Mouse (Mus musculus) ovary, adult 18-20 months (tissue): ENCODE results near the gene Capzb.

Source experiments
- DNase-seq: peaks from one replicate; pipeline ENCODE4 v3.0.0; 2022; ENCODE audit warnings: low spot score, mixed read lengths

The Capzb gene

DNA sequence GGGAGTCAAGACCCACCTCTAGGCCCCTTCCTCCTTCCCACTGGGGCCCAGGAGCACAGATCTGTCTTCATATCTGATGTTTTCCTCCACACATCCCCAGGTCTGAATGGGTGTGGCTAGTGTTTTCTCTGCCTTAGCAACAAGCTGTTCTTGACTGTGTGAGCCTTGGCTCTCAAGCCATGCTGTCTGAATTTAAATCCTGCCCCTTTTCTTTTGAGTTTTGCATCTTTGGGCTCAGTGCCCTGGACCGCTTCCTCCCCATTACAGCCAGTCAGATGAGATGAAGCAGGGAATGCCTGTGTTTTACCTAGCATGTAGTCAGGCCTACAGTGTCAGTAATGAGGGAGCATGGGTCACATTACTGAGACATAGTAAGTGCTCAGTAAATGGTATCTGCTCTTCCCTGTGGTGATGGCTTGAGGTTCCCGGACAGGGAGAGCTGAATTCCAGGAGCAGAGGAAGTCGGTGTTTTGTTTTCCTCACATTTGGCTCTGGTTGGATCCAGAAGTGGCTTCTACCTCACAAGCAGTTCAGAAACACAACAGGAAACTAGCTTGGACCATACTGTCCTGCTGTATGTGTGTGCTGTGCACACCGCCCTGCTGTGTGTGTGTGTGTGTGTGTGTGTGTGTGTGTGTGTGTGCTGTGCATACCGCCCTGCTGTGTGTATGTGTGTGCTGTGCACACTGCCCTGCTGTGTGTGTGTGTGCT is 16.6 kb downstream of the Capzb start:
- DNase-seq = no peak

DNA sequence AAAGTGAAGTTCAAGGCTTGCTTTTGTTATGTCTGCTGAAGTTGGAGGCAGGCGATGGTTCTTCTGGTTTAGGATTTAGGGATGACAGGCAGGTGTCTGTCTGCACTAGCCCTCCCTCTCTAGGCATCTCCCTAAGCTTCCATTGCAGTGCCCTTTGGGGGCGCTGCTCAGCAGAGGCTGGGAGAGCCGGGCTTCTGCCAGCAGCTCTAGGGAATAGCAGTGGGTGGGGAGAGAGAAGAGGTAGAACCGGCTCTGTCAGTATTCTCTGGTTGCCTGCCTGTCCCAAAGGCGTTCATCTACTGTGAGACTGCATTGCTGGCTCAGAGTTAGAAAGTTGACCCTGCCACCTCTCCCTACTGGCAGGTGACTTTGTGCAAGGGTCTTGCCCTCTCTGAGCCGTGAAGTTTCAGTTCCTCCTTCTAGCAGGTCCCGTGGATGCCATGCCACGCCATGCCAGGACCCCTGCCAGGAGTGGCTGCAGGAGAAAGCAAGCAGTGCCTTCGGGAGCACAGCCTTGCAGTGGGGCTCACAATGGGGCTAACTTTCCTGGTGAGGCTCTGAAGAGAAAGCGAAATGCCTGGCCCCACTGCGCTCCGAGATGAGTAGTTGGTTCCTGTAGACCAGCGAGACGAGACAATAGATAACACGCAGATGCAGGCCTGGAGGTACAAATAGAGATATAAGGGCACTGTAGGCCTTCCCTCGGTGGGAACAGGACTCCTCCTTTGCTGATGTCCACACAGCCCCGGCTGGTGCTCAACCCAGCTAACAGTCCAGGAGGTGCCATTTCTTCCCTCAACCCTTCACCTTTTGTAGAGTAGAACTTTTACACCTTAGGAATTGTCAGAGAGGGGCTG is 19.5 kb downstream of the Capzb start:
- DNase-seq = no peak

- no peak for DNase-seq
Measured at GRCm38 (mm10) chr4:139213086-139213485, 20.4 kb downstream of the Capzb start.

DNA sequence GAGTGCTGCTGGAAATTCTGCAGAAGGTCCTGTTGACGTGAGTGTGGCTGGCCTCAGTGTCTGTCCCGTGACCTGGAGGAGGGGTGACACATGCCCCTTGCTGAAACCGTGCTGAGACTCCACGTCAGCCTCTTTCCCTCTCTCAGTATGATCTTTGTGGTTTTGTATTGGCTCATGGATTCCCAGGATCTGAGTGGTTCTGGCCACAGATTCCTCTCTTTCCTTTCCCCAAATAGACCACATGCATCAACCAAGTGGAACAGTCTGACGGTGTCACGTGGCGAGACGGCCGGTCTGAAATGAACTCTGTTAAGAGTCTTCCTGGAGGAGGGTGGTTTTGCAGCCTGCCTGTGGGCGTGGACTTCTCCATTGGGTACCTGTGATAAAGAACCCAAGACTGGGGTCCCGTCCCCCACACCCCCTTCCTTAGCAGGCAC is 21.3 kb downstream of the Capzb start:
- DNase-seq = no peak

- DNase-seq = no peak
Measured at GRCm38 (mm10) chr4:139216566-139216965, 23.9 kb downstream of the Capzb start.

GRCm38 (mm10) chr4:139218539-139218938 is 25.8 kb downstream of the Capzb start:
- no peak for DNase-seq

DNA sequence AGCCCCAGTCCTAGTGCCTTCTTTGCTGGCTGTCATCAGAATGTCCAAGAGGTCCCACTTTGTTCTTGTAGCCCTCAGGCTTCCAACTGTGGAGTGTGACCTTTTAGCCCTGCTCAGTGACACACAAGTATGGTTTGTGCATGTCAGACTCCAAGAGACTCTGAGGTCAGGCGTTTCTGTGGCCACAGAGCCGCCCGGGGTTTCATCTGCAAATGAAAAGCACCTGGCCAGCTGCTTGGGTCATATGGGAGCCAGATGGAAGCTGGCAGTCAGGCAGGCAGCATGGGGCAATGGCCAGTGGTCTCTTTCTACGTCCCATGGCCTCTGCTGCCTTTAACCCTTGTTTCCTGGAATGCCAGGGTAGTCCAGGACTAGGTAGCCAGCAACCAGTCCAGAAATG is 27.0 kb downstream of the Capzb start:
- DNase-seq = no peak

- no peak for DNase-seq
Measured at GRCm38 (mm10) chr4:139220978-139221377, 28.3 kb downstream of the Capzb start.

DNA sequence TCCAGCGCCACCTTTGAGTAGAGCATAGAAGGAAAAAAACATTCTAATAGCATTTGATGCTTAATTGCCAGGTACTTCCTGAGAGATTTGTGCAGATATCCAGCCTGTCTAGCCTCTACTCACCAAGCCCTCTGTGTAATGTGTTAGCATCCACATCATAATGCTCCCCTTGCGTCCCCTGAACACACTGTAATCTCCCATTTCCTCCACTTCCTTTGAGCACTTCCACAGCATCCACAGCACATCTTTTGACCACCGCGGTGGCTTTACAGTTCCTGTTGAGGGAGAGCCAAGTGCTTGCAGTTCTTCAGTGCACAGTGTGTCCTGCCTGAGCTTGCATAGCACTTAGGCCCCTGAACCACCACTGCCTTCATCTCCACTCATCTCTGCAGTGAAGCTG is 29.1 kb downstream of the Capzb start:
- no peak for DNase-seq

- DNase-seq = no peak
Measured at GRCm38 (mm10) chr4:139225115-139225514, 32.4 kb downstream of the Capzb start.

DNA sequence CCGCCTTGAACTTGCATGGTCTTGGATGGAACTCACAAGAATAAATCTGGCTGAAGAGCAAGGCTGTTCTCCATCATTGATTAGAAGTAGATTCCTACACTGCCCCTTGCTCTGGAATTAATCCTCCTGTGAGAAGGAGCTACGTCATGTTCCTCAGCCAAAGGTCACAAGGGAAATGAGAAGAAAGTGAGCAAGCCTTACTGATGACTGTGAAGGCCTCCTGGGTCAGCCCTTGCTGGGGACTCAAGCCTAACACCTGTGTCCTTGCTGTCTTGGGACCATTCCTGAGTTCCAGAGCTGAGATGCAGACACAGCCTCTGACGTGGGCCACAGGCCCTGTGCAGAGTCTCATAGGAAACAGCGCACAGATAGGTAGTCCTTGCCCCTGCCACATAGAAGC is 33.2 kb downstream of the Capzb start:
- DNase-seq = no peak

DNA sequence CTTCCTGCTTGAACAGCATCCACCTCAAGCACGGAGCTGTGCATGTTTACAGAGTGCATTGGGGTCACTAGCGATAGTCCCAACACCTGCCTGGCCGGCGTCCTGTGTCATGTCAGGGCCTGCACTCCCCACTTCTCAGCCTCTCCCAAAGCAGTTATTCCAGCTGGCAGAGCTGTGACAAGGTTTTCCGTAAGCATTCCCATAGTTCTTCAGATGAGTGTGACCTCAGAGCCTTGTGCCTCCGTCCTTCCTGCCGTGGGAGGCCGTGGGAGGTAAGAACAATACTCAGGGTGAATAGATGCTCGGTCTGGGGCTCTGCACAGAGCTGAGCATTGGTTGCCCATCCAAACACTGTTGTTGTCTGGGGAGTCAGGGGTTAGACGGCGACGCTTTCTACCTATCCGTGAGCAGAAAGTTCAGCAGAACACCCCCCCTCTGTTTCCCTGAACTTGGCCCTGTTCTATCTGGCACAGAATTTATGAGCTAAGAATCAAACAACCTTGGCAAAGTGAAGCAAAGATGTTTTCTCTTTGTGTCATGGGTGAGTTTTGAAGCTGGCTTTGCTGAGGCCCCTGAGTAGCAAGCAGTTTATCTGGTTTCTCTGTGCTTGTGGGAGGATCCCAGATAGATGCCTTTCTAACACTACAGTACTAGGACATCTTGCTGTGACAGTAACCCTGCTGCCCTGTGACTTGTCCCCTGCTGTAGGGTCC is 34.0 kb downstream of the Capzb start:
- no peak for DNase-seq

DNA sequence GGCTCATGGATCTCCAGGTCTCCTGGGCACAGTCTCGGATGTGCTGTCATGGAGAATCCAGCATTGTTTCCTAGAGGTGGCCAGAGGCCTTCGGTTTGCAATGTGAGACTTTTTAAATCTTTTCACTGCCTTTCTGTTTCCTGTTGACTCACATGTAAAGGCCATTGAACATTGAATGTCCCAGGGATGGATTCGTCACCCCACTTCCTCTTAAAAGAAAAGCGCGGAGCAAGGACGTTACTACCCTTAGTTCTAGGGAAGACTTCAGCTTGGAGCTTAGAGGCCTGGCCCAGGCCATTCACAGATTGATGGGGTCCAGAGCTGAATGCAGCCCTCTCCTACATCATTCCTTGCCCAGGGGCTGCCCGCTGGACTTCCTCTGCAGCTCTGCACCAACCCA is 35.2 kb downstream of the Capzb start:
- DNase-seq = no peak

GRCm38 (mm10) chr4:139229271-139229670 is 36.6 kb downstream of the Capzb start:
- DNase-seq = no peak

- no peak for DNase-seq
Measured at GRCm38 (mm10) chr4:139230376-139231120, 37.8 kb downstream of the Capzb start.

- no peak for DNase-seq
Measured at GRCm38 (mm10) chr4:139231163-139231562, 38.5 kb downstream of the Capzb start.

DNA sequence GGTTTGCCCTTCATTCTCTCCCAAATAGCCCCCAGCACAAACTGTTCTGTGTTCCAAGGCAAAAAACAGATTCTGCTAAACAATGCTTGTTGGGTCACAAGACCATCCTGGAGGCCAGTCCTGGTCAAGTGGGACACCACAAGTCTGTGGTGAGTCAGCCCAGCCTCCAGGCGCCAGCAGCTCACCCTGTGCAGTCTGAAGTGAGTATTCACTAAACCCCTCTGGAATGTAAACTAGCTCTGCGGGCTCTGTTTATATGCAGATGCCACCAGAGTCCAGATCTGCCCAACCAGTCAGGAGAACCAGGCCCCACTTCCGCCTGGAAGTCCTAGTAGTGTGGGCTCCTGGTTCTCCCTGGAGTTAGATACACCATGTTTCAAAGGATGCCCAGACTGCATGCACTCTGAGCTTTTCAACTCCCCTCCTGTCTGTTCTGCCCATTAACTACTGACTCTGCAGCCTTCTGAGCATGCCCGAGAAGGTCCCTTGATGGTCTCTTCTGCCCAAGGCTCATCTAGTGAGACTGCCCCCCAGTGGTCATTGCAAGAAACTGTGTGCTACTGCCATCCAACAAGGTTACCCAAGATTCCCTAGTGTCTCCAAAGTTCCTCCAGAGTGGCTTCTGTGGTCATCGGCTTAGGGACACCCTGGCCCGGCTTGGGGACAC is 39.9 kb downstream of the Capzb start:
- peak; percentile 56 for DNase-seq

DNA sequence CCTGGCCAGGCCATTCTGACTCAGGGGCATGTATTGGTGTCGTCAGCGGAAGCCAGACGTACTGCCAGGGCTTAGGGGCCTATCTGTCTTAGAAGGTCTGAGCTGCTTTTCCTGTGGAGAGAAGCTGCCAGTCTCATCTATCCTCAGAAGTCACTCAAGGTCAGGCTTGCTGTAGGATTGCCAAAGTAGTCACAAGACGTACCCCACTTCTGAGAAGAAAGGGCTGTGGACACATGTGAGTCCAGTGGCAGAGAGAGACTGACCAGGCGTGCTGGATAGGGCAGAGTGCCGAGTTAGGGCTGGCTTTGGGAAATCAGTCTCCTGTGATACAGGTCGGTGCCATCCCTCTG is 40.4 kb downstream of the Capzb start:
- peak; percentile 60 for DNase-seq

GRCm38 (mm10) chr4:139233755-139234254 is 41.1 kb downstream of the Capzb start:
- no peak for DNase-seq

DNA sequence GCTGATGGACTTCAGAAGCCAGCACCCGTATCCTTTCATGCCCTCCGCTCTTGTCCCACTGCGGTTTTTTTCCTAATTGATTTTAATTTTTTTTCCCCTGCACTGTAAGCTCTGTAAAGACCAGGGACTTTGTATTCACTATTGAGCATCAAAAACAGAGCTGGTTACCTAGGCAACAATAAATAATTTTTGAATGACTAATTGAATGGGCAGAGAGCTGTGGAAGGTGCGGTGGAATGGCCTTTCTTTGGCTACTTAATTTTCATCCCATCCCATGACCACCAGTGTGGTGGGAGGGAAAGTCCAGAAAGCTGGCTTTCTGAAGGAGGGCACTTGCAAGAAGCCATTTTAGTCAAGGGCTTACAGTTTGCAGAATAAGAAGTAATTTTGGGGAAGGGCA is 41.6 kb downstream of the Capzb start:
- no peak for DNase-seq

DNA sequence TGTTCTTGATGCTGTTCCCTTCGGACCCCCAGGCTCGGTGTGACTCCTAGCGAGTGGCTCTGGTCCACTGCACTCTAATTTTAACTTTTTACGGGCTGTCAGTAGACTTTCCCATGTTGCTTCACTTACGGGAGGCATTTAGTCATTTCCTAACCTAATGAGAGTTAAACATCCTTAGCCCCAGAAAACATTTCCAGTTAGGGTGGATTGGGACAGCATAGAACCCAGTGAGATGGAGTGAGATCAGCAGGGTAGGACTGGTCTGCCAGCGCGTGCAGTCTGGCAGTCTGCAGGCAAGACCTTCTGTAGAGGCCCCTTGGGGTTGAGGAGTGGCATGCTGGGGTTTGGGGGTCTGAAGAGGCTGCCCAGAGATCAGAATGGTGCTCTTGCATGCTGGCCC is 42.9 kb downstream of the Capzb start:
- no peak for DNase-seq
